Mouse (Mus musculus) testis, adult 2 months (tissue): ENCODE results near the gene Olfr1377. TPM values are rescaled to one million over a fixed set of nuclear protein-coding genes. Genes with fewer than 3 reads are reported as not detected.

Source experiments
- H3K27ac ChIP-seq: fragments of 200-500 bp; 2 replicates; pipeline ENCODE4 v1.5.1; 2012; ENCODE audit warnings: low read depth, low read length; ENCODE audit not compliant: control insufficient read depth, insufficient read depth
- H3K27me3 ChIP-seq: fragments of 200-500 bp; 2 replicates; pipeline ENCODE4 v1.6.1; 2012; ENCODE audit warnings: mild to moderate bottlenecking, low read length, moderate library complexity; ENCODE audit not compliant: control insufficient read depth, insufficient read depth
- H3K36me3 ChIP-seq: fragments of 200-500 bp; 2 replicates; pipeline ENCODE4 v1.6.1; 2012; ENCODE audit warnings: mild to moderate bottlenecking, low read length; ENCODE audit not compliant: control insufficient read depth, insufficient read depth
- H3K4me1 ChIP-seq: fragments of 200-500 bp; 2 replicates; pipeline ENCODE4 v1.6.1; 2012; ENCODE audit warnings: low read length; ENCODE audit not compliant: control insufficient read depth, insufficient read depth
- H3K4me3 ChIP-seq: fragments of 200-500 bp; 2 replicates; pipeline ENCODE4 v1.5.1; 2012; ENCODE audit warnings: low read depth, mild to moderate bottlenecking, low read length, moderate library complexity, mixed read lengths; ENCODE audit not compliant: control insufficient read depth
- CTCF ChIP-seq: fragments of 200-500 bp; IDR thresholded peaks from 2 replicates; pipeline ENCODE4 v1.5.1; 2012; ENCODE audit warnings: low read depth, mild to moderate bottlenecking, inconsistent platforms, low read length, moderate library complexity; ENCODE audit not compliant: control insufficient read depth, insufficient read depth, insufficient replicate concordance
- POLR2A ChIP-seq: fragments of 200-500 bp; IDR thresholded peaks from 2 replicates; pipeline ENCODE4 v1.6.1; 2012; ENCODE audit warnings: low read depth, mild to moderate bottlenecking, inconsistent platforms, low read length, moderate library complexity; ENCODE audit not compliant: control insufficient read depth
- polyA plus RNA-seq: library from polyadenylated mRNA; depleted of rRNA; stranded (reverse); fragments of >200 nt; gene quantifications from 2 replicates; pipeline ENCODE4 v1.2.3, GENCODE M21; 2012; rRNA removed

The Olfr1377 gene
- not detected in 2 replicates for polyA plus RNA-seq

DNA sequence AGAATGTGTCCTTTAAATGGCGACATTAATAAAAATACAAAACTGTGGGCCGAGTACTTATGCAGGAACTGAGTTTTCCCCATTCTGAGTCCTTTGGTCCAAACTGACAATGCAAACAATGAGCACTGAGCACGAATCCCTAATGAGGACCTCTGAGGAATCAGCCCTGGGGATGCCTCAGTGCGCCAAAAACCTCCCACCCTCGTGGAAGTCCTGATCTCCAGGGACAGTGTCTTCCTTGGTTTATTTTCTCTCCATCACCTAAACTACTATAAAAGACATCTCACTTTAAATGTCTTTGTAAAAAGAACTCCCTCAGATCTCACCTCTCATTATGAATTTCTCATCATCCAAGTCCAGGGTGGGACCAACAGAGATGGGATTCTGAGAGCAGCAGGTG lies at the start of gene Olfr1377:
Gene Olfr1377 (plus strand): TSS at position 301 of the 400 bp plus-strand sequence.
- Histone ChIP-seq H3K27me3 (no peaks in the 10 kb centered on the region), H3K4me3 (no peak within 1 kb of the TSS), H3K4me1 (no peaks in the 10 kb centered on the region), H3K27ac (no peak within 1 kb of the TSS), H3K36me3 (no peaks in the 10 kb centered on the region)
- TF ChIP-seq CTCF (no peak), POLR2A (no peak)

DNA sequence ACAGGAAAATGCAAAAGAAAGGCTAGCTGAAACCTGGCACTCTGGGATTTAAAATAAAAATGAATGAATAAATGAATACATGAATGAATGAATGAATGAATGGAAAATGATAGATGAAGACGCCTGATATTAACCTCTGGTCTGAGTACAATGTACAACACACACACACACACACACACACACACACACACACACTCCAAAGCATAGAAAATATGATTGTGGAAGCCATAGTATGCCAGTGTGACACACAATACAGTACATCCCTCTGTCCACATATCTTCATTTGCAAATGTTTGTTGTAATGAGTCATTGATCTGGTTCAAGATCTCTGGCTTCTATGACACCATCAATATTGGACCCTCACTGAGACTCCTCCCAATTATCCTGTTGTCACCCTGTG lies 49.7 kb upstream of the Olfr1377 start:
- Histone ChIP-seq H3K27ac (no peak overlapping the region), H3K27me3 (no peaks in the 10 kb centered on the region), H3K4me3 (no peak overlapping the region), H3K36me3 (no peaks in the 10 kb centered on the region), H3K4me1 (peaks cover 17% of the 10 kb centered on the region)
- TF ChIP-seq POLR2A, result no peak
- TF ChIP-seq CTCF, result no peak

DNA sequence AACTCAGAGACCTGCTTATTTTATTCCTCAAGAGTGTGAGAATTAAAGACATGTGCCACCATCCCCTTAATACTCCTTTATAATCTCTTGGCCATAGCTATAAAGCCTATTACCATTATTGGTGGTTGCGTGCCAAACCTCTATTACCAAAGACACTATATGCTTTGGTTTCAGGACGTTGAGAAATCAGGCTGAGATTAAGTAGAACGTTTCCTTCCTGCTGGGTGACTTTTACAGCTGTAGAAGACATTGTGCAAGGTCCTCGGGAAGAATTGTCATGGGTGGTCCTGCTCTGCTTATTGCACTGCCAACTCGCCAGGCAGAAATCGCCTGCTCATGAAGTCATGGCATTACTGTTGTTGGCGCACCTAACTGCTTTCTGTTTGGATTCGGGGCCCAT lies 43.3 kb upstream of the Olfr1377 start:
- H3K27me3 ChIP-seq, result no peaks in the 10 kb centered on the region
- no peak for TF ChIP-seq CTCF
- no peak for TF ChIP-seq POLR2A
- peaks cover 2% of the 10 kb centered on the region for H3K4me1 ChIP-seq
- no peak overlapping the region for H3K4me3 ChIP-seq
- H3K36me3 ChIP-seq, result no peaks in the 10 kb centered on the region
- no peak overlapping the region for H3K27ac ChIP-seq

DNA sequence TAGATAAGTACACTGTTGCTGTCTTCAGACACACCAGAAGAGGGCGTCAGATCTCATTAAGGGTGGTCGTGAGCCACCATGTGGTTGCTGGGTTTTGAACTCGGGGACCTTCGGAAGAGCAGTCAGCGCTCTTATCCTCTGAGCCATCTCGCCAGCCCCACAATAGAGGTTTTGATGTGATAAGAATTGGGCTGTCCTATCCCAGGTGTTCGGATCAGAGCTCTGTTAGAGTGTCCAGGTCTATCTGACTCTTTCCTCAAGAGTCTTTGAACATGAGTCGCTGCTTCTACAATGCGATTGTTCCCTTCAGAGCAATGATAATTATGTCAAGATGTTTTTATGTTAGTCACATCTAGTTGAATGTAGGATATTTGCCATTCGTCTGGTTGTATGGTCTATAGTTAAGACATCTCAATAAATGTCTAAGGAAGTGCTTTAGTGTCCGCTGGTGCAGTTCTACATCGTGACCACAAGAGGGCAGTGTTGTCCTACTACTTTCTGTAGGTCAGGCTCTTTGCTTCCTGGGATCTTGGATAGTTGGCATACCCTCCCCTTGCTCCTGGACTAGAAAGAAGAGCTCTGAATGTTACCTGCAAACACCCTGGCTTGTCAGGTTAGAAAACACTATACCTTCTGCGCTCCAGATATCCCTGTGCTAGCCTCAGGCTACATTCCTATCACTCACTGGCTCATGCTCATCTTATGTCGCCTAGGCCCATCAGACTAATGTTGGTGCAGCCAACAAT lies 42.0 kb upstream of the Olfr1377 start:
- Histone ChIP-seq H3K4me1 (peaks cover 4% of the 10 kb centered on the region), H3K27me3 (no peaks in the 10 kb centered on the region), H3K27ac (no peak overlapping the region), H3K4me3 (peak overlapping the region; percentile 22), H3K36me3 (no peaks in the 10 kb centered on the region)
- peak; percentile 55; the same call in 1 of the 2 replicates for TF ChIP-seq CTCF
- TF ChIP-seq POLR2A, result no peak

DNA sequence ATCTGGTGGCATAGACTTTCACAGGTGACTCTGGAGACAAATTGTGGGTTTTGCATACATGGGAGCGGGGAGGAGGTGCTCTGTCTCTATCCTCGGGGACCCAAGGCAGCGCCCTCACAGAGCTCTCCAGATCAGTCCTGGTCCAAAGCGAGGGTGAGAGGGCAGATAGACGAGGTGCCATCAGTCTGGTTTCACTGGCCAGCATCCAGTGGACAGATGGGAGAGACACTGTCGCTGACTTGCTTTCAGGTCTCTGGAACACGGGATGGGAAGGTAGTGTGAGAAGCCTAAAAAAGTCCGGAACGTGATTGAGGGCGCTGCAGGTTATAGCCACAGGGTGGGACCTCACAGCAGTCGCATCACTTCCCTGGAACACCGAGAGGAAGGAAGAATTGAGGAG lies 39.4 kb upstream of the Olfr1377 start:
- Histone ChIP-seq H3K4me1 (peaks cover 4% of the 10 kb centered on the region), H3K4me3 (peak overlapping the region; percentile 30), H3K36me3 (no peaks in the 10 kb centered on the region), H3K27ac (no peak overlapping the region; the same call in 1 of the 2 replicates), H3K27me3 (no peaks in the 10 kb centered on the region)
- TF ChIP-seq POLR2A, result no peak; the same call in 1 of the 2 replicates
- TF ChIP-seq CTCF, result no peak

DNA sequence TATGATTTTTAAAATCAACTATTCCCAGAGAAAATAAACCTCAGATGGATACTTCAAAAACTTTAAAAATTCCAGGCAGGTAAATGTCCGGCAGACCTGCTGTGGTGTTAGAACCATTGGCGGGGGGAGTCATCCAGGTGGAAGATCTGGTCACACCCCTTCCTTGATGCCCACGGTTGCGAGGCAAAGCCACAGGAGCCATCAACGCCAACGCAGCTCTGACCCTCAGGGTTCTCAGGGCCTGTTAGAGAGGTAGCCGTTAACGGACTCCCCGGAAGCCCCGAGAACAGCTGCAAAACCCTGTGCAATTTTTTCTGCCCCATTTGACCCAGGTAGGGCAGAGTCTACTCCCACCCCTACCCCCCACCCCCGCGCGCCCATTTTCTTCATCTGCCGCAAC lies 38.3 kb upstream of the Olfr1377 start, which contains the start of gene 4933414I15Rik:
Gene 4933414I15Rik (minus strand): TSS at position 260 of the 400 bp plus-strand sequence.
- Histone ChIP-seq H3K4me3 (peak within 1 kb of the TSS; percentile 85), H3K36me3 (no peaks in the 10 kb centered on the region), H3K27ac (peak within 1 kb of the TSS; percentile 90), H3K27me3 (no peaks in the 10 kb centered on the region), H3K4me1 (peaks cover 4% of the 10 kb centered on the region)
- TF ChIP-seq CTCF (no peak), POLR2A (peak; percentile 84)

DNA sequence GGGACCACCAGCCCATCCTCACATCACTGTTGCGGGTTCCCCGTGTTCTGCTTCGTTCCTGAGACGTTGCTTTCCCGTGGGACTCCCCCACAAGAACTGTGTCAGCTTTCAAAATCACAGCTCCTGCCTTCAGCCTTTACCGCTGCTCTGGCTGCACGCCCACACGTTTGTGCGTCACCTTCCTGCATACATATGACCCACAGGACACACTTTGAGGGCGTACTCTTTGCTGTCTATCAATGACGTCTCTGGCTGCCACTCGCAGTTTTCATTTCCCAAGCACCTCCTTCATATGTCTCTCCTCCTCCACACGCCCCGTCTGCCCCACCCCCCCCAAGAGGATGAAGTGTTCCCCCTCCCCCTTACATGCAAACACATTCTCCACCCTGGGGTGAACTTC lies 29.5 kb upstream of the Olfr1377 start:
- no peaks in the 10 kb centered on the region for H3K36me3 ChIP-seq
- TF ChIP-seq CTCF, result no peak
- TF ChIP-seq POLR2A, result no peak
- no peak overlapping the region for H3K27ac ChIP-seq
- no peak overlapping the region for H3K4me3 ChIP-seq
- peaks cover 6% of the 10 kb centered on the region for H3K4me1 ChIP-seq
- H3K27me3 ChIP-seq, result no peaks in the 10 kb centered on the region
